Mouse (Mus musculus): ENCODE measurements around the gene Gm17622.

GRCm38 (mm10) chr13:96478991-96479390, 11.5 kb upstream of the Gm17622 start:
- TF ChIP-seq CTCF (IDR thresholded peaks at IDR 0.05; ENCODE audit: low read depth) (no peak), EP300 (IDR thresholded peaks at IDR 0.05; ENCODE audit: low read depth) (no peak)
